In the genomic region with DNA sequence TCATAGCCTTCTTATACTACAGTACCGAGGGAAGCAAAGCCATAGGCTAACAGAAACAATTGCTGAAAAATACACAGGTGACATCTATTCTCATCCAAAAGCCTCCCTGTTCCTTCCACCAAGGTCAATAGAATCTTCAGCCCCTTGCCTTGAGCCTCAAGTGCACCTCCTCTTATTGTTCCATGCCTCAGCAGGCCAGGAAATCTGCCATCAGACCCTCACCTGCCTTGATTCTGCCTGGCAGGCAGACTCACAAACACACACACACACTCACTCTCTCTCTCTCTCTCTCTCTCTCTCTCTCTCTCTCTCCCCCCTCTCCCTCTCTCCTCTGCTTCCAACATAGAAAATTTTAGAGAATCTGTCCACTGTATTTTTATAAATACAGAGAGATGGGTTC, we compare ENCODE assay signal across 36 mouse cellular contexts. TPM values are rescaled to one million over a fixed set of nuclear protein-coding genes. Genes with fewer than 3 reads are reported as not detected.
"Had no signal": no experiment of that assay in that cellular context is flagged by ENCODE, and none has a peak within 500 bp of the region (broad histone marks: within the 10 kb centered on the region; RNA-seq: fewer than 3 reads in every experiment).

No protein-coding gene starts in this region.

- H3K9ac ChIP-seq: limb, embryonic 12.5 days; limb, embryonic 13.5 days; limb, embryonic 15.5 days; liver, embryonic 12.5 days; liver, embryonic 13.5 days; liver, embryonic 14.5 days; liver, embryonic 15.5 days; liver, postnatal 0 days; lung, embryonic 14.5 days; lung, embryonic 15.5 days; midbrain, embryonic 12.5 days; midbrain, embryonic 13.5 days; midbrain, embryonic 15.5 days; neural tube, embryonic 12.5 days had no signal

- H3K9me3 ChIP-seq: limb, embryonic 10.5 days; limb, embryonic 12.5 days; limb, embryonic 13.5 days; limb, embryonic 15.5 days; liver, embryonic 12.5 days; liver, embryonic 13.5 days; liver, embryonic 15.5 days; lung, embryonic 15.5 days; megakaryocyte, embryonic 14.5 days; midbrain, embryonic 10.5 days; midbrain, embryonic 12.5 days; midbrain, embryonic 13.5 days; midbrain, embryonic 15.5 days; neural tube, embryonic 12.5 days had no signal

- H3K4me3 ChIP-seq: limb, embryonic 10.5 days; limb, embryonic 12.5 days; limb, embryonic 13.5 days; limb, embryonic 15.5 days; liver, embryonic 12.5 days; liver, embryonic 13.5 days; liver, embryonic 15.5 days; lung, embryonic 15.5 days; megakaryocyte, embryonic 14.5 days; midbrain, embryonic 10.5 days; midbrain, embryonic 12.5 days; midbrain, embryonic 13.5 days; midbrain, embryonic 15.5 days; myocyte; neural tube, embryonic 12.5 days had no signal

- H3K27ac ChIP-seq: limb, embryonic 10.5 days; limb, embryonic 12.5 days; limb, embryonic 13.5 days; liver, embryonic 12.5 days; liver, embryonic 13.5 days; liver, embryonic 14.5 days; liver, embryonic 15.5 days; lung, embryonic 15.5 days; macrophage; midbrain, embryonic 10.5 days; midbrain, embryonic 12.5 days; midbrain, embryonic 13.5 days; midbrain, embryonic 15.5 days; neural tube, embryonic 12.5 days had no signal

- DNase-seq: left cerebral cortex, postnatal 4 days; liver; liver, embryonic 13.5 days; liver, postnatal 0 days; lung, adult 18-20 months; lung, adult 2 months; lung, embryonic 14.5 days; lung, postnatal 10 days; lung, postnatal 14 days; lung, postnatal 36 days; lung, postnatal 4 days; midbrain, embryonic 14.5 days had no signal

- H3K27me3 ChIP-seq: limb, embryonic 12.5 days; limb, embryonic 13.5 days; limb, embryonic 15.5 days; liver, embryonic 12.5 days; liver, embryonic 13.5 days; liver, embryonic 15.5 days; lung, embryonic 15.5 days; megakaryocyte, embryonic 14.5 days; midbrain, embryonic 12.5 days; midbrain, embryonic 13.5 days; midbrain, embryonic 15.5 days; neural tube, embryonic 12.5 days had no signal

- H3K4me1 ChIP-seq: limb, embryonic 10.5 days; liver, embryonic 12.5 days; liver, embryonic 13.5 days; liver, embryonic 15.5 days; midbrain, embryonic 10.5 days; midbrain, embryonic 12.5 days; midbrain, embryonic 13.5 days; midbrain, embryonic 15.5 days; neural tube, embryonic 12.5 days had no signal

- ATAC-seq: liver, embryonic 12.5 days; liver, postnatal 0 days; lung, postnatal 0 days; midbrain, embryonic 13.5 days; midbrain, embryonic 15.5 days; midbrain, embryonic 16.5 days had no signal

RNA-seq across cellular contexts. Expression of a gene that starts 44.0 kb away (rescaled TPM):
- total RNA-seq: megakaryocyte progenitor cell, adult 5-6 weeks; megakaryocyte, adult 5-6 weeks; megakaryocyte-erythroid progenitor cell, adult 5-6 weeks; monocyte, adult 5-6 weeks had no signal
- polyA plus RNA-seq: limb, embryonic 11.5 days; macrophage; midbrain, embryonic 11.5 days had no signal
